Mouse (Mus musculus): ENCODE data around the gene Gm10073. TPM values are rescaled to one million over a fixed set of nuclear protein-coding genes. Genes with fewer than 3 reads are reported as not detected.
"Not testable (repeated sequence)": the region's sequence is repeated elsewhere in the genome, so short reads cannot be mapped to it uniquely, and the experiment has no call there.

Gm10073 gene
- polyA plus RNA-seq (2015; fragmentation: Nextera tagmentation; extraction: Ambion mirVana): 9.4 and 11.1 TPM in 2 replicates

DNA sequence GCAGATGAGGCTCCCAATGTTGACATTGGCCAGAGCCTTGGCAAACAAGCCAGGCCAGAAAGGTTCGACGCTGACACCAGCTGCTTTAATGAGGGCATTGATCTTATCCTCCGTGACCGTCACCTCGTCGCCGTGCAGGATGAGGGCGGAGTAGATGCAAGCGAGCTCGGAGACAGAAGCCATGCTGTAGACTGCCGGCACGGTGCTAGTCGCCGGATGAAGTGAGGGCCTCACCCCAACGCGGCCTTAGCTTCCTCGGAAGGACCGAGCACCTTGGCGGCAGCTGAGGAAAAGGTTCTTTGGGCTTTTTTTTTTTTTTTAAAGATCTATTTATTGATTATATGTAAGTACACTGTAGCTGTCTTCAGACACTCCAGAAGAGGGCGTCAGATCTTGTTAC is at the start of gene Gm10073:
Gene Gm10073 (minus strand): TSS at position 294 of the 400 bp plus-strand sequence.
- not testable (repeated sequence) for H3K4me2 ChIP-seq; H3K9ac ChIP-seq (replicated peaks); H3K4me3 ChIP-seq (replicated peaks); H3K4me1 ChIP-seq; H3K27me3 ChIP-seq (replicated peaks); ATAC-seq (ENCODE audit: low FRiP score); H3K9me3 ChIP-seq (replicated peaks); H3K27ac ChIP-seq (replicated peaks); H3K36me3 ChIP-seq
- WGBS: 50% methylated on average over 20 of the region's 20 CpGs

DNA sequence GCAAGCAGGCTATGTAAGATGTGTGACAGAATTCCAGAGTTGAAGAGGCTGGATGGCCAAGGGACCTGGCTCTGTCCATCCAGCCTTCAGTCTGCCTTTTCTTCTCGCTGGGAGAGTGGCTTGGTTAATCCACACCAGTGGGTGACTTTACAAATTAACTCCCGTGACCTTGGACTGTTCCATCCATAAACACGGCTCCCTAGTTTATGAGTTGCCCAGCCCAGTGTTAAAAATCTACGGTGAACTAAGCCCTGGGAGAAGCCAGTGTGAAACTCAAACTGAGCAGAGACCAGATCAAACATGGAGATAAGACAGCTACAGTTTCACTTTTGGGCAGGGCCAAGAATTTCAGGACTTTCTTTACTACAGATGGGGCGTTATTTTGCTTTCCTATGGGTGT is 49.8 kb upstream of the Gm10073 start:
- H3K36me3 ChIP-seq: no peaks in the 10 kb centered on the region
- no peak overlapping the region for H3K4me3 ChIP-seq (replicated peaks)
- no peak for ATAC-seq (ENCODE audit: low FRiP score)
- H3K4me2 ChIP-seq: no peak overlapping the region
- no peak overlapping the region for H3K9ac ChIP-seq (replicated peaks)
- H3K9me3 ChIP-seq (replicated peaks): no peaks in the 10 kb centered on the region
- no peaks in the 10 kb centered on the region for H3K27me3 ChIP-seq (replicated peaks)
- no peaks in the 10 kb centered on the region for H3K4me1 ChIP-seq
- WGBS: 72% methylated on average over 5 of the region's 5 CpGs
- H3K27ac ChIP-seq (replicated peaks): no peak overlapping the region

DNA sequence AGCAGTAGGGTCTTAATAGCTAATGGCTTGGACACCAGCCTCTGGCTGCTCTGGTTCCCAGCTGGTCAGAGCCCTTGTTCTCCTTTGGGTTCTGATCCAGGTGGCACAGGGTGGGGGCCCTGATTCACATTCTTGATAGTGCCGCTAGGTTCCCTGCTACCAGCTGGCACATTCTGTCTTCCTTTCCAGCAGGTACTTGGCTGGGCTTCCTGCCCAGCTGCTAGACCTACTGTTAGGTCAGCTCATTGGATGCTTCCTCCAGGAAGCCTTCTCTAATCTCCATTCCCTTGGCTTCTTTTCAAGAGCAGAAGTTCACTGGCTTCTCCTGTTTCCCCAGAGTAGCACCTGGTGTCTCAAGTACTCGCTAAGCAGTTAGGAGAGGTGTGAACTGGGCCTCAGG is 47.2 kb upstream of the Gm10073 start:
- Histone ChIP-seq H3K4me2 (no peak overlapping the region), H3K4me1 (no peaks in the 10 kb centered on the region), H3K4me3 (replicated peaks) (no peak overlapping the region), H3K36me3 (no peaks in the 10 kb centered on the region), H3K9ac (replicated peaks) (no peak overlapping the region), H3K9me3 (replicated peaks) (no peaks in the 10 kb centered on the region), H3K27ac (replicated peaks) (no peak overlapping the region), H3K27me3 (replicated peaks) (no peaks in the 10 kb centered on the region)
- WGBS: 73% methylated on average over 2 of the region's 2 CpGs
- no peak for ATAC-seq (ENCODE audit: low FRiP score)

DNA sequence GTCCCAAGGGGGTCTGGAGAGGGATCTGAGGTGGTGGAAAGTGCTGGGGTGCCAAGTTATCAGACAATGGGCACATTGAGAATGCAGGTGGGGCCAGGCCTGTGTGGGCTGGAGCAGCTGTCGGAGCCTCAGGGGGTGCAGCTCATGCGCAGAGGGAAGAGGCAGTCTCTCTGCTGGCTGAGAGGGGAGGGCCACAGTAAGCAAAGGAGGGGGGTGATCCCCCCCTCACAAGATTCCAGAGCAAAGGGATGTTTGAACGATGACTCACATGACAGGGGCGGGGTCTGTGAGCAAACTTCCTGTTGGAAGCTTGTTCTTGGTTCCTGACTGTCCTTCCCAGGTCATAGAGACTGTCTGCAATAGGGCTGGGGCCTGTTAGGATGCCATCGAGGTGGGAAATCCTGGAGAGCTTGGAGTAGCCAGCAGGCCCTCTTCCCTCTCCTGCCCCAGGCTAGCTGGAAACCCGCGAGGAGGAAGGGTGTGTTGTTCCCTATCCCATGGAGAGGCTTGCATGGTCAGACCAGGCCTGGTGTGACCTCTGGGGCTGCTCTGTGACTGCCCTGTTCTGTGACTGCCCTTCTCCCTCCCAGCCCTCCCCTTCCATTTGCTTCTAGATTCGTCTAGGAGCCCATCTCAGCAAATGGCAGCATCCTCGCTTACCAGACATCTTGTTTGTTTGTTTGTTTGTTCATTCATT is 46.4 kb upstream of the Gm10073 start:
- Histone ChIP-seq H3K4me2 (no peak overlapping the region), H3K27me3 (replicated peaks) (no peaks in the 10 kb centered on the region), H3K4me1 (no peaks in the 10 kb centered on the region), H3K36me3 (no peaks in the 10 kb centered on the region), H3K4me3 (replicated peaks) (no peak overlapping the region), H3K27ac (replicated peaks) (no peak overlapping the region), H3K9me3 (replicated peaks) (no peaks in the 10 kb centered on the region), H3K9ac (replicated peaks) (no peak overlapping the region)
- ATAC-seq (ENCODE audit: low FRiP score): no peak
- WGBS: 64% methylated on average over 9 of the region's 9 CpGs

DNA sequence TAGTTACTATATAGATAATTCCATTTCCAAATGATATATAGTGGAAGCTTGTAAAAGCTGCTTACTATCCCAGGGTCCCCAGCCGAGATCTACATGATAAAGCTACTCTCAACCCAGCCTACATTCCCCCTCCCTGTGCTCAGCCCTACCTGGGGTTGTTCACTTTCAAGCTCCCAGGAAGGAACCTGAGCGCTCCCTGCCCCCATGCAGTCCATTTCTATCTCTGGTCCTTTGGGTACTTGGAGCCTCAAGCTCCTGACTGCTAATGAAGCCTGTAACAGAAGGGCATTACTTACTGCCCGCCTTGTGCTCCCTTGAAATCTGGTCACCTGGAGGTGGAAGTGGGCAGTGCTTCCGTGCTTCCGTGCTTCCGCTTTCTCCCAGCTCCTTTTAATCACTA is 45.1 kb upstream of the Gm10073 start:
- Histone ChIP-seq H3K4me2 (no peak overlapping the region), H3K9me3 (replicated peaks) (no peaks in the 10 kb centered on the region), H3K4me3 (replicated peaks) (no peak overlapping the region), H3K27me3 (replicated peaks) (no peaks in the 10 kb centered on the region), H3K27ac (replicated peaks) (no peak overlapping the region), H3K9ac (replicated peaks) (no peak overlapping the region), H3K4me1 (no peaks in the 10 kb centered on the region), H3K36me3 (no peaks in the 10 kb centered on the region)
- no peak for ATAC-seq (ENCODE audit: low FRiP score)
- 47% methylated on average over 6 of the region's 6 CpGs for WGBS

DNA sequence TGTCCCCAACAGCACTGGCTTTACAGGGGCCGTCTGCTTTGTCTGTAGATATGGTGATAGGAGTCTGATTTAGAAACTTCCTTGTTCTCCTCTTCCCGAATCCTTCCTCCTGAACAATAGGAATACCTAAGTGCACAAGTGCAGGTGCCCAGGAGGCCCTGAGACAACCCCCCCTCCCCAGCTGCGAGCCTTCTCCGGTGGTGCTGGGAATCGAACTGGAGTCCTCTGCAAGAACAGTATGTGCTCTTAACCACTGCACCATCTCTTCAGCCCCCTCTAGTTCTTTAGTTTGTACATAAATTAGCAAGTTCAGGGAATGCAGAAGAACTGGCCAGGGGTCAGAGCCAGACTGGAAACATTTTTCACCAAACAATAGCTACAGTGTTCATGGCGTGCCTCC is 44.6 kb upstream of the Gm10073 start:
- Histone ChIP-seq H3K27ac (replicated peaks) (no peak overlapping the region), H3K9ac (replicated peaks) (no peak overlapping the region), H3K9me3 (replicated peaks) (no peaks in the 10 kb centered on the region), H3K4me2 (no peak overlapping the region), H3K4me1 (no peaks in the 10 kb centered on the region), H3K36me3 (no peaks in the 10 kb centered on the region), H3K27me3 (replicated peaks) (no peaks in the 10 kb centered on the region), H3K4me3 (replicated peaks) (no peak overlapping the region)
- 83% methylated on average over 6 of the region's 6 CpGs for WGBS
- ATAC-seq (ENCODE audit: low FRiP score): no peak

DNA sequence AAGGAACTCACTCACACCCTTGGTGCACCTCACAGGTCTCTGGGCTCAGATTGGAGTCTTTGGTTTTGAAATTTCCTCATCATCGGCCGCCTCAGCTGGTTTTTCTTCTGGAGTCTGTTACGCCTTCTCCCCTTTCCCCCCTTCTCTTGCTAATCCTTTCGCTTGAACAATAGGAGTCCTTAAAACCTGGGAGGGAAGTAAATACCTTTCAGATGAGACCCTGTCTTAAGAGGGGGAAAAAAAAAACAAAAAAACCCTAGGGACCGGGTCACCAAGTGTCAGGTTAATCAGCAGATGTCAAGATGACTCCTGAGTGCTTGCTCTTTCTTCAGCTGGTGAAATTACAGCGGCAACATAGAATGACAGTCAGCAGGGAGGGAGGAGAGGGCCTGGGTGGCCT is 43.9 kb upstream of the Gm10073 start:
- no peaks in the 10 kb centered on the region for H3K4me1 ChIP-seq
- H3K27ac ChIP-seq (replicated peaks): no peak overlapping the region
- H3K4me2 ChIP-seq: no peak overlapping the region
- H3K36me3 ChIP-seq: no peaks in the 10 kb centered on the region
- 52% methylated on average over 6 of the region's 6 CpGs for WGBS
- H3K27me3 ChIP-seq (replicated peaks): no peaks in the 10 kb centered on the region
- no peaks in the 10 kb centered on the region for H3K9me3 ChIP-seq (replicated peaks)
- no peak overlapping the region for H3K9ac ChIP-seq (replicated peaks)
- no peak overlapping the region for H3K4me3 ChIP-seq (replicated peaks)
- no peak for ATAC-seq (ENCODE audit: low FRiP score)

DNA sequence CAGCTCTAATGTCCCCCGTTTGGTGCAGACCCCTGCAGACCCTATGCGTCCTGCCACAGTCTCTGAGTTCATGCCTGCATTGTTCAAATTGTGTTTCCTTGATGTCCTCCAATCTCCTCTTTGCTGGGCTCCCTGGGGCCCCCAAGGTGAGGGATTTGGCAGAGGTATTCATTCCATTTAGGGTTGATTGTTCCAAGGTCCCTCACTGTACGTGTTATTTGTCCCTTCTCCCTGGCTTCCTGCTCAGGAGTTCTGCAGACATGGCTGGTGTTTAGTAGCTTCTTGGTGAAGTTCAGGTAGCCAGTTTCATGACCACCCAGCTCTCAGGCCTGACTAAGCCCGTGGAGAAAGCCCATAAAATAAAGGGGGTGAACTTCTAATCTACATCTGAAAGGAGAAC is 43.4 kb upstream of the Gm10073 start:
- Histone ChIP-seq H3K27me3 (replicated peaks) (no peaks in the 10 kb centered on the region), H3K4me1 (no peaks in the 10 kb centered on the region), H3K9me3 (replicated peaks) (no peaks in the 10 kb centered on the region), H3K4me2 (no peak overlapping the region), H3K36me3 (no peaks in the 10 kb centered on the region), H3K4me3 (replicated peaks) (no peak overlapping the region), H3K9ac (replicated peaks) (no peak overlapping the region), H3K27ac (replicated peaks) (no peak overlapping the region)
- no peak for ATAC-seq (ENCODE audit: low FRiP score)
- whole genome bisulfite sequencing: 60% methylated on average over 4 of the region's 4 CpGs

DNA sequence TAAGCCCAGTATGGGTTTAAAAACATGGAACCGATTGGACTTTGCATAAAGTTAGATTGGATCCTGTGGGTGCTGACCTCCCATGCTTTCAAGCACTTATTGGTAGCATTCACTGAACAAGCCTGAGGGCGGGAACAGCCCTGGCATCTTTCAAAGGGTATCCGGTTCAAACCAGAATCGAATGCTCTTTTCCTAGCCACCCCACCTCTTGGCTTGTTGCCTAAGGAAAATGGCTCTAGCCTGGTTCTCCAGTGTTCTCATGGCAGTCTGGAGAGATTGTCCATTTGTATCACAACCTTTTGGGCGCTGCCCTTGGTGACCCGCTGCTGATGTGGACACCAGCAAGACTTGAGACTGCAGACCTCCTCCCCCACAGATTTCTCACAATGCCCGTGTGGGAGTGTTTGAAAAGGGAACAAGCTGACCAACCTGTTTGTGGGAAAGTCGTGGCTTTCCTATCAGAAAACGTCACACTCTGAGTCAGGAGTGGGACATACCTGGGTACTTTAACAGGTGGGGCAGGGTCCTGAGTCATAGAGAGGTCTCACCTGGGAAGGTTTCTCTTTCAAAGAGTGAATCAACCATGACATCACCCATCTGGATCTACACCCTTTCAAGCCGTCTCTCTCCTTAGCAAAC is 42.5 kb upstream of the Gm10073 start:
- H3K9me3 ChIP-seq (replicated peaks): no peaks in the 10 kb centered on the region
- H3K4me3 ChIP-seq (replicated peaks): no peak overlapping the region
- WGBS: 86% methylated on average over 10 of the region's 10 CpGs
- H3K9ac ChIP-seq (replicated peaks): no peak overlapping the region
- no peaks in the 10 kb centered on the region for H3K4me1 ChIP-seq
- no peak overlapping the region for H3K27ac ChIP-seq (replicated peaks)
- H3K36me3 ChIP-seq: no peaks in the 10 kb centered on the region
- no peak for ATAC-seq (ENCODE audit: low FRiP score)
- no peak overlapping the region for H3K4me2 ChIP-seq
- H3K27me3 ChIP-seq (replicated peaks): no peaks in the 10 kb centered on the region

DNA sequence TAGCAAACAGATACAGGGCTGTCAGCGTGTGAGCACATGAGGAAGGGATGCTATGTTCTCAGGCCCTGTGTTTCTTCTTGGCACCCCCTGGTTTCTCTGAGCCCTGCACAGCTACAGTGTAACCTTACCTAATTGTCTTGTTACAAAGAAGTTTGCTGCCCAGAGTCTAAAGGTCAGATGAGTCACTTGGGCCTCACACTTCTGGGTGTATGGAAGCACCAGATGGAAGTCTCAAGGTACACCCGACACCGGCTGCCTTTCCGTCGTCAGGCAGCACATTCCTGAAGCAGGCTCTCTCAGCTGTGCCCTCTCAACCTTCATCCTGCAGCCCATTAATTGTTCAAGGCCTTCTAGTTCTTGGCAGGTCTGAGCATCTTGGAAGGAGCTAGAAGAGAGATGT is 41.4 kb upstream of the Gm10073 start:
- no peak for ATAC-seq (ENCODE audit: low FRiP score)
- 70% methylated on average over 5 of the region's 5 CpGs for WGBS
- H3K4me1 ChIP-seq: no peaks in the 10 kb centered on the region
- H3K36me3 ChIP-seq: no peaks in the 10 kb centered on the region
- no peaks in the 10 kb centered on the region for H3K9me3 ChIP-seq (replicated peaks)
- H3K27ac ChIP-seq (replicated peaks): no peak overlapping the region
- H3K4me3 ChIP-seq (replicated peaks): no peak overlapping the region
- no peak overlapping the region for H3K4me2 ChIP-seq
- H3K9ac ChIP-seq (replicated peaks): no peak overlapping the region
- no peaks in the 10 kb centered on the region for H3K27me3 ChIP-seq (replicated peaks)

DNA sequence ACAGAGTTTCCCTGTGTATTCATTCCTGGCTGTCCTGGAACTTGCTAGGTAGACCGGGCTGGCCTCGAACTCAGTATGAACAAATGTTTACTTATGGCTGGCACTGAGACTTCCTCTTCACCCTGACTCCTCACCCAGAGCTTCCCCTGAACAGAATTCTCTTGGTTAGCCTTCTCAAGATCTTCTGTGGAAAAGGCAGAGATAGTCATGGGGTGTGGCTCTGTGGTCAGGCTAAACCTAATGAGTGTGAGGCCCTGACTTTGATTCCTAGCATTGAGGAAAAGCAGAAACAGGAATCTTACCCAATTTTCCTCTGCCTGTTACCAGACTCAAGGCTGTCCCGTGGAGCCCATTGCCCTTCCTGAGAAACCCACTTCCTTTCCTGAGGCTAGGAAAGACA is 38.8 kb upstream of the Gm10073 start:
- no peak overlapping the region for H3K9ac ChIP-seq (replicated peaks)
- peaks cover 3% of the 10 kb centered on the region; the same call in 1 of the 2 replicates for H3K27me3 ChIP-seq (replicated peaks)
- H3K9me3 ChIP-seq (replicated peaks): no peaks in the 10 kb centered on the region
- 77% methylated on average over 3 of the region's 3 CpGs for WGBS
- no peaks in the 10 kb centered on the region for H3K36me3 ChIP-seq
- no peak overlapping the region for H3K4me2 ChIP-seq
- no peak for ATAC-seq (ENCODE audit: low FRiP score)
- H3K4me1 ChIP-seq: no peaks in the 10 kb centered on the region
- H3K27ac ChIP-seq (replicated peaks): no peak overlapping the region
- H3K4me3 ChIP-seq (replicated peaks): no peak overlapping the region

DNA sequence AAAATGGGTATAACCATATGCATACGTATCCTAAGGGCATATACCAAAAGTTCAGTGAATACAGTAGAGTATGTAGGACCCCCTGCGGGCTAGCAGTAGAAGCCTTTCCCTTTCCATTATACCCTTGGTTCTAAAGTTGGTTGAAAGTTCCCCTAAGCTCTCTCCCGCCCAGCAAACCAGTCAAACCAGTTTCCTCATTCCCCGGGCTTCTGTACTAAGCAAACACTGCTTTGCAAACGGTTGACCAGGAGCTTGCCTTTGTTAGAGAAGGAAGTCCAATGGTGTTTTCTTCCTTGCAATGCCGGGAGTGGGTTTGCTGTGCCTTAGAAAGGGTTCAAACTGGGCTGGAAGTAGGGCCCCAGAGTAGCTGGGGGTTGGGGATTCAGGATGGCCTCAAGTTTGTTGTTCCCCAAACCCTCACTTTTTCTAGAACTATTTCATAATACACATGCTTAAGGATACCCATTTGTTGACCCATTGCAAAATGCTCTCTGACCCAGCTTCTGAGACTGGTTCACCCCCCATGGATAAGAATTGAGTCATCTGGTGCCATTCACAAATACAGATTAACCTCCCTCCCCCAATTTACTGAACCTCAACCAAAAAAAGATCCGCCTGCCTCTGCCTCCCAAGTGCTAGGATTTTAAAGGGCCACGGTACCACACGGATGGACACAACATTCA is 37.8 kb upstream of the Gm10073 start:
- Histone ChIP-seq H3K4me2 (no peak overlapping the region), H3K9me3 (replicated peaks) (no peaks in the 10 kb centered on the region), H3K4me1 (no peaks in the 10 kb centered on the region), H3K27ac (replicated peaks) (no peak overlapping the region), H3K4me3 (replicated peaks) (no peak overlapping the region), H3K27me3 (replicated peaks) (peaks cover 10% of the 10 kb centered on the region), H3K36me3 (no peaks in the 10 kb centered on the region), H3K9ac (replicated peaks) (no peak overlapping the region)
- ATAC-seq (ENCODE audit: low FRiP score): no peak
- 70% methylated on average over 9 of the region's 9 CpGs for WGBS
